Mouse (Mus musculus): ENCODE results near the gene Ift43.

DNA sequence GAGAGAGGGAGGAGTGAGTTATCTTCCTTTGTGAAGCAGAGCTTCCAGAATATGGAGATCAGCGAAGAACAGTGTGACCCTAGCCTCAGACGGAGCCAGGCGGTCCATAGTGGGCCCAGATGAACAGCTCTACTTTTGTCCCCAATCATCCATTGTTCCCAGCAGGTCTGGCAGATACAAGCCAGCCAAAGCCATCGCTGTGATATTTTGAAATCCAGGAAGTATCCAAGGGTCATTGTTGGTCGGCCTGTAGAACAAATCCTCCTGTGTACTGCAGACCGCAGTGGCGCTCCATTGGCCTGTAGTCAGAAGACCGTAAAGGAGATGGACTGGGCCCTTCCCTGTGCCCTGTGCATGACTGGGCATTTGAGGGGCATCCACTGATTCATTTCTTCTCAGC, 72.8 kb downstream of the Ift43 start:
- TF ChIP-seq EP300 (IDR thresholded peaks at IDR 0.05; ENCODE audit: low read depth in 1 of 2, low read length in 2 of 2) (no peak), TAL1 (IDR thresholded peaks at IDR 0.05; ENCODE audit: low read length) (no peak), CTCF (IDR thresholded peaks at IDR 0.05 in 2 of 3, conservative IDR thresholded peaks at IDR 0.05 in 1 of 3; ENCODE audit: control insufficient read depth in 1 of 3, insufficient read depth in 1 of 3, low read depth in 2 of 3, low read length in 3 of 3, poor library complexity in 1 of 3, severe bottlenecking in 1 of 3) (no peak), E2F4 (IDR thresholded peaks at IDR 0.05; ENCODE audit: borderline replicate concordance, low read depth, low read length) (no peak), BHLHE40 (IDR thresholded peaks at IDR 0.05; ENCODE audit: borderline replicate concordance, low read depth, low read length) (no peak), UBTF (IDR thresholded peaks at IDR 0.05; ENCODE audit: borderline replicate concordance, insufficient read depth, low read depth, low read length) (no peak), TBP (IDR thresholded peaks at IDR 0.05; ENCODE audit: low read depth, low read length) (no peak), POLR2A (IDR thresholded peaks at IDR 0.05; ENCODE audit: control insufficient read depth in 1 of 2, insufficient read depth in 1 of 2, low read depth in 1 of 2, low read length in 2 of 2, poor library complexity in 1 of 2) (no peak), GATA1 (IDR thresholded peaks at IDR 0.05; ENCODE audit: low read depth, low read length) (no peak), ZNF384 (IDR thresholded peaks at IDR 0.05; ENCODE audit: low read depth, low read length) (no peak), USF1 (IDR thresholded peaks at IDR 0.05; ENCODE audit: low read depth, low read length) (no peak), JUND (IDR thresholded peaks at IDR 0.05; ENCODE audit: low read depth, low read length) (no peak), CHD1 (IDR thresholded peaks at IDR 0.05; ENCODE audit: low read depth, low read length) (no peak)

Data from MEL (cell line).